Mouse (Mus musculus) brain, embryonic 18.5 days (tissue): ENCODE data around the gene Cdc42.
A peak's percentile ranks its signal among the peaks of the same experiment; 100 is the strongest.

Source experiments
- DNase-seq: peaks from one replicate; pipeline ENCODE4 v3.0.0-alpha.2; 2012; ENCODE audit warnings: low read depth, low spot score

Cdc42 gene

GRCm38 (mm10) chr4:137316027-137316770 is 41.3 kb downstream of the Cdc42 start:
- no peak for DNase-seq

GRCm38 (mm10) chr4:137315061-137315460 is 42.5 kb downstream of the Cdc42 start:
- DNase-seq, result no peak

GRCm38 (mm10) chr4:137314561-137314960 is 43.0 kb downstream of the Cdc42 start:
- DNase-seq, result no peak

GRCm38 (mm10) chr4:137313511-137313910 is 44.0 kb downstream of the Cdc42 start:
- DNase-seq, result peak; percentile 18

- DNase-seq, result peak; percentile 12
Measured at GRCm38 (mm10) chr4:137308377-137308776, 49.1 kb downstream of the Cdc42 start.

GRCm38 (mm10) chr4:137306991-137307706 is 50.4 kb downstream of the Cdc42 start:
- no peak for DNase-seq

DNA sequence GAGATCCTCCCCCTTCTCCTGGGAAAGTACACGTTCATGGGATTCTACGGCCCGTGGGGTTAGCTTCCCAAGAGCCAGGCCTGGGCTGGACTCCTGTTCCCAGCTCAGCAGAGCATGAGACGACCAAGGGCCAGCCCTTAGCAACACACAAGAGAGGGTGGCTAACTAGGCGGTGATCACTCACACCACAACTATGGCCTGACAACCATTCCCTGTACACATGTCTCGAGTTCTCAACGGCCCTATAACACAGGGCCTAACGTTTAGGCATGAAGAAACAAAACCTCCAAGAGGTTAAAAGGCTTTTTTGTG is 51.0 kb downstream of the Cdc42 start:
- no peak for DNase-seq

DNA sequence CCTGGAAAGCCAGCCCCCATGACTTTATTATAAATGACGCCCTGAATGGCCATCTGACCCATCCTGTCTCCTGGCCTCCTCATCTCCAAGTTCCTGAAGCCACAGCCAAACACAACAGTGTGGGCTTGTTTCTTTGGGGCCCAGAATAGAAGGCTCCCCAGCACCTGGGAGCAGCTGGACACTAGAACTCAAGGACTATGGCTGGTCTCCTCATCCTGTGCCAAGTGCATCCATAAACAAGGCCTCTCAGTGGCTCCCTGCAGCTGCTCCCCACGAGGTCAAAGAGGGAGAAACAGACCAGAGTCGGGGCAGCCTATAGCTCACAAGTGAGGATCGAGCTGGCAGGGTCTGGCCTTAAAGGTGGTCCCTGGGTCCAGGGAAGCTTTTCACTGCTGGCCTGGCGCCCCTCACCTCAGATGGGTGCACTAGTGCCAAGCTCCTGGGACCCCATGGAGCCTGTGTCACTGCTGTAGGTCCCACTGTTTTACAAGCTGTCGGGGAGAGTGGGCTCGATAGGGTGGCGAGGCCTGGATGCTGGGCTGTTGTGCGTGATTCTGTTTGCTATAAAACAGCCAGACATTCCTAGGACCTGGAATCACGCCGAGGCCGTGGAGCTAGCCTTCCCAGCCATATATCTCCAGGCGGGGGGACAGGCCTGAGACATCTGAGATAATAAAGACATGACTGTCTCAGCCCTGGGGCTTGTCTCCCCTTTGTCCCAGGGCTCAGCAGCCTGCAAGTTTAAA is 51.5 kb downstream of the Cdc42 start:
- no peak for DNase-seq

GRCm38 (mm10) chr4:137305066-137305465 is 52.5 kb downstream of the Cdc42 start:
- DNase-seq, result no peak

- no peak for DNase-seq
Measured at GRCm38 (mm10) chr4:137304106-137304505, 53.4 kb downstream of the Cdc42 start.

DNA sequence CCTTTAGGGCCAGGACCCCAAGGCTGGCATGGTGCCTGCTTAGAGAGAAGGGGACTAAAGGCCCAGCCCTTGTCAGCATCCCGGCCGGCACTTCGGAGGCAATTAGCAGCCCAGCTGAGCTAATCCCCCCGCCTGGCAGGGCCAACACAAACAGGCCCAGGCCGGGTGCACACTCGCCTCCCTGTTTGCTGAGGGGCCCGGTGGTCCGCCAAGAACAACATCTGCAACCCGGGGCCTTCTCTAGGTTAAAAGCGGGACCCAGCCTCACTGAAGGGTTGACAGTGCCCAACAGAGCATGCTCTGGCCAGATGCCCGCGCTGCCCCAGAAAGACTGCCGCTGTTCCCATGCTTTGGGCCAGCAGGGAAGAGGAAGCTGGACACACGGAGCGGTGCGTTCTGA is 55.9 kb downstream of the Cdc42 start:
- no peak for DNase-seq

DNA sequence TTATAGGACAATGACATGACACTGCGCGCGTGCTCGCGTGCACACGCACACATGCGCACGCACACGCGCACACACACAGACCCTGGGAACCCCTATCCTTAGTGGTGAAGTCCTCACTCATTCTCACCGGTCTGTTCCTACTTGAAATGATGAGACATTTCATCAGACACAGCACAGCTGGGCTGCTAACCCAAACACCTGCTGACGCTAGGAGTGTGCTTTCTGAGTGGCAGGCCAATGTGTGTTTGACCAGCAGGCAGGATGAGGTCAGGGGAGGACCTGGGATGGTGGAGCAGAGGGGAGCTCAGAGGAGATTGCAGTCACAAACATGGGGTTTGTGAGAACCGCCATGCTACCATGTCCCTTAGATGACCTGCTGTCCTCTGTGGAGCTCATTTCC is 57.3 kb downstream of the Cdc42 start:
- DNase-seq, result no peak

DNA sequence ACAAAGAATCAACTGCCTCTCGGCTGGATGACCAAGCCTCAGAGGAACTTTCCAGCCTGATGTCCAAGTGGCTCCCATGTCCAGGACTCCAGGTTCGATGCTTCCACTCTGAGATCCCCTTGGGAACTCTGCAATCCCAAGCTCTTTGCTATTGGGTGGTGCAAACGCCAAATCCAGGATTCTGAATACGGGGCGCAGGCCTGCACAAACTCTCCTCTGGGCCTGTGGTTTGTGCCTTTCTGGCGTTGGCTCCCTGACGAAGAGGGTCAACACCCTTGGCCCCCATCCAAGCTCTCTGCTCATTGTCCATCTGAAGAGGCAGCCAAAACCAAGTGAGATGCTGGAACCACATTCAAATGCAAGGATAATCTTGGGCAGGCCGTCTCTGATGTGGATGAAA is 59.1 kb downstream of the Cdc42 start:
- DNase-seq, result no peak

GRCm38 (mm10) chr4:137297611-137298010 is 59.9 kb downstream of the Cdc42 start:
- no peak for DNase-seq

GRCm38 (mm10) chr4:137294951-137295350 is 62.6 kb downstream of the Cdc42 start:
- no peak for DNase-seq

DNA sequence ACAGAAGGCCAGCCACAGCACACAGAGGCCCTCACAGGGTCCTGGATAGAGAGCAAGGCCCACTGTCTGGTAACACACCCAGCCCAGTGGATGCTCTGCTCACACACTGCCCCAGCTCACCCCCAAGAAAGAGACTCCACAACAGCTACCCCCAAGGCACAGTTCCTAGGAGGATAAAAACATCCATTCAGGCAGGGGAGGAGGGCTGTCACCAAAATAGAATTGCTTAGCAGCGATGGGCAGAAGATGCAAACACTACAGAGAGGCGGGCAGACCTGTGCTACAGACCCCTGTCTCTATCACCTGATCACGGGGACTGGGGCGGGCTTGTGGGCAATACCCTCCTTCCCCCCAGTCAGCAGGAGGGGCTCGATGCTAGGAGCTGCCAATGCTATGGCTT is 63.0 kb downstream of the Cdc42 start:
- no peak for DNase-seq

- DNase-seq, result no peak
Measured at GRCm38 (mm10) chr4:137294032-137294431, 63.5 kb downstream of the Cdc42 start.

GRCm38 (mm10) chr4:137292625-137293024 is 64.9 kb downstream of the Cdc42 start:
- DNase-seq, result no peak

DNA sequence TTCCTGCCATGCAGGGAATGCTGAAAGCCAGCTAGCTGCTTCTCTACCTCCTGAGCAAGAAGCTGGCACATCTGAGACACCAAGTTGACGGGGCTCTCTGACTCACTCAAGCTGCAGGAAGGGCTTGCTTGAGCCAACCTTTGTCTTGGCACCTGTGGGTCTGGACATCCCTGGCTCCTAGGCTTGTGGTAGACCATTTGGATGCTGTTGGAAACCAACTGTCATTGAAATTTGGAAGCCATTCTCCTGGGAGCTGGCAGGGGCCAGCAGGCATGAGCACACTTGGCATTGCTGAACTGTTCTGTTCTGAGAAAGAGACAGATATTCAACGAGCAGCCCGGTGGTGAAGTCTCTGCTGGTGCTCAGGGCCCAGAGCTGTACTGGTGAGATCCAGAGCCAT is 67.3 kb downstream of the Cdc42 start:
- DNase-seq, result no peak

GRCm38 (mm10) chr4:137289701-137290100 is 67.8 kb downstream of the Cdc42 start:
- DNase-seq, result no peak

GRCm38 (mm10) chr4:137287818-137288217 is 69.7 kb downstream of the Cdc42 start:
- no peak for DNase-seq

GRCm38 (mm10) chr4:137287206-137287605 is 70.3 kb downstream of the Cdc42 start:
- DNase-seq, result no peak

DNA sequence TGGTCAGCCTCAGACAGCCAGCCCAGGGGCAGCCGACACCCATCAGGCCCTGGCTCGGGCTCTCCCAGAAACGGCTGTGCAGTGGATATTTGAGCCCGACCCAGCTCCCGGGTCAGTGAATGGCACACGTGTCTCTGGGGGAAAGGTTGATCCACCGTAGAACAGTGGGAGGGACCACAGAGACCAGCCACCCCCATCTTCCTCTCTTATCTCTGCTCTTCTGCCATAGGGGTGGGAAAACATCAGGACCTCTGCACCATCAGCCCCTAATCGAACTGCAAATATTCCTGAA is 70.9 kb downstream of the Cdc42 start:
- no peak for DNase-seq
